ENCODE assay signal across 10 mouse cellular contexts in the genomic region with DNA sequence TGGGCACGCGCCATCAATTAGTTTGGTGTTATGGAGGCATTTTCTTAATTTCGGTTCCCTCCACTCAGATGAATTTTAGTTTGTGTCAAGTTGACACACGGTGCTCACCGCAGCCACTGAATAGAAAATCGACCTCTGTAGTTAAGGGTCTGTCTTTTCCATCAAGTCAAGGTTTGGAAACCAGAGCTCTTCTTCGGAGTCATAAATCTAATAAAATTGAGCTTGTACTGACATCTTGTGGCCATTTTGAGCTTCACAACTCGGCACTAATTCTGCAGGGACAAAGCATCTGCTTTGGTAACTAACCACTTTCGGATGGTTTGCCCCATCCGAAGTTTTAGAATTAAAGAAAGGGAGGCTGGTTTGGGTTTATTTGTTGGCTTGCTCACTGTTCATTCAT.
DNase-seq lines count a peak whose midpoint lies in the region; ATAC-seq lines count a peak whose summit lies in the region.
"Had no signal": no experiment of that assay in that cellular context is flagged by ENCODE, and none has a peak within 500 bp of the region (broad histone marks: within the 10 kb centered on the region; RNA-seq: fewer than 3 reads in every experiment).

No protein-coding gene starts in this region.

- peak; percentile 95 for ATAC-seq in frontal cortex, adult (ENCODE audit: low TSS enrichment)
- peak; percentile 60 for ATAC-seq in hindbrain, embryonic 11.5 days (ENCODE audit: low FRiP score)
- peak; percentile 68; the same call in 1 of the 2 replicates for ATAC-seq in midbrain, embryonic 14.5 days (ENCODE audit: low FRiP score, low TSS enrichment)
- ATAC-seq in inflammation-experienced regulatory T-cells, adult 6 months, result no peak

- H3K4me1 ChIP-seq in hindbrain, embryonic 11.5 days (replicated peaks; ENCODE audit: control insufficient read depth, insufficient read depth, low read length), result no peaks in the 10 kb centered on the region
- no peaks in the 10 kb centered on the region for H3K4me1 ChIP-seq in midbrain, embryonic 14.5 days (ENCODE audit: control insufficient read depth, insufficient read depth, low read length)
- H3K4me1 ChIP-seq: heart, embryonic 15.5 days had no signal

- no peak overlapping the region for H3K9ac ChIP-seq in hindbrain, embryonic 11.5 days (ENCODE audit: low read depth, low read length)
- H3K9ac ChIP-seq in midbrain, embryonic 14.5 days (replicated peaks; ENCODE audit: low read length), result no peak overlapping the region
- H3K9ac ChIP-seq: heart, embryonic 15.5 days had no signal

- H3K36me3 ChIP-seq in hindbrain, embryonic 11.5 days (ENCODE audit: control insufficient read depth, insufficient read depth, low read length), result no peaks in the 10 kb centered on the region
- H3K36me3 ChIP-seq in midbrain, embryonic 14.5 days (ENCODE audit: control insufficient read depth, insufficient read depth, low read length), result no peaks in the 10 kb centered on the region
- H3K36me3 ChIP-seq: heart, embryonic 15.5 days had no signal

- no peaks in the 10 kb centered on the region for H3K27me3 ChIP-seq in hindbrain, embryonic 11.5 days (ENCODE audit: control insufficient read depth, insufficient read depth, low read length)
- H3K27me3 ChIP-seq in midbrain, embryonic 14.5 days (ENCODE audit: control insufficient read depth, insufficient read depth, low read length), result no peaks in the 10 kb centered on the region
- H3K27me3 ChIP-seq: heart, embryonic 15.5 days had no signal

- no peak overlapping the region for H3K4me3 ChIP-seq in hindbrain, embryonic 11.5 days (ENCODE audit: low read depth, low read length)
- H3K4me3 ChIP-seq in midbrain, embryonic 14.5 days (replicated peaks; ENCODE audit: low read depth, low read length), result no peak overlapping the region
- H3K4me3 ChIP-seq: heart, embryonic 15.5 days; myocyte had no signal

- no peak overlapping the region for H3K4me2 ChIP-seq in hindbrain, embryonic 11.5 days (replicated peaks; ENCODE audit: low read depth, low read length)
- no peak overlapping the region for H3K4me2 ChIP-seq in midbrain, embryonic 14.5 days (ENCODE audit: low read length)
- H3K4me2 ChIP-seq: heart, embryonic 15.5 days had no signal

- no peaks in the 10 kb centered on the region for H3K9me3 ChIP-seq in hindbrain, embryonic 11.5 days (ENCODE audit: control insufficient read depth, low read length)
- no peaks in the 10 kb centered on the region for H3K9me3 ChIP-seq in midbrain, embryonic 14.5 days (ENCODE audit: control insufficient read depth, low read length)
- H3K9me3 ChIP-seq: heart, embryonic 15.5 days had no signal

- WGBS in hindbrain, embryonic 11.5 days, result 46% methylated on average over 10 of the region's 10 CpGs
- WGBS in midbrain, embryonic 14.5 days, result 47% methylated on average over 10 of the region's 10 CpGs

- no peak overlapping the region for H3K27ac ChIP-seq in hindbrain, embryonic 11.5 days (ENCODE audit: low read depth, low read length)
- H3K27ac ChIP-seq in midbrain, embryonic 14.5 days (replicated peaks; ENCODE audit: low read depth, low read length), result no peak overlapping the region
- H3K27ac ChIP-seq: heart, embryonic 15.5 days had no signal

- no peak for DNase-seq in frontal cortex, postnatal 25 days (ENCODE audit: low spot score in 2 of 2)
- peak; percentile 35 to 36 for DNase-seq in right cerebral cortex, adult 2 months (ENCODE audit: low spot score in 2 of 2)
- DNase-seq in right cerebral cortex, postnatal 36 days (ENCODE audit: low spot score in 2 of 2), result no peak
- peak; percentile 65 for DNase-seq in hindbrain, embryonic 11.5 days (ENCODE audit: low spot score)
- DNase-seq in midbrain, embryonic 14.5 days, result peak; percentile 89
- no peak for DNase-seq in thymus, postnatal 14 days

Comparison
In these comparisons a context has a peak if more than half of its experiments do, and no peak if none do; other contexts are left out.
1. DNase-seq: peak in right cerebral cortex, adult 2 months (2 of 2), hindbrain, embryonic 11.5 days (single experiment) and midbrain, embryonic 14.5 days (single experiment); none in frontal cortex, postnatal 25 days (0 of 2), right cerebral cortex, postnatal 36 days (0 of 2) and thymus, postnatal 14 days (single experiment).